Mouse (Mus musculus): Measurements from ENCODE around the gene Gm21775.
"Not testable (repeated sequence)": the region's sequence is repeated elsewhere in the genome, so short reads cannot be mapped to it uniquely, and the experiment has no call there.

Gene Gm21775

GRCm38 (mm10) chrY:10553153-10553552 lies at the start of gene Gm21775:
Gene Gm21775 (plus strand): TSS chrY:10553453.
- DNase-seq = not testable (repeated sequence)

- not testable (repeated sequence) for DNase-seq
Observed at GRCm38 (mm10) chrY:10535942-10536341, 17.3 kb upstream of the Gm21775 start, which contains the start of gene Gm20737. Gene Gm20737 (minus strand): TSS chrY:10536042.

All from thymus, postnatal 25 days (tissue).